Mouse (Mus musculus) CH12F3 (cell line): ENCODE measurements around the gene Dab1.

Experiments used
- in situ Hi-C: fragments of 300-500 bp; cut with MboI; formaldehyde crosslinking; loops from 2 replicates; pipeline ENCODE4 v1.14.3; 2020; ENCODE audit warnings: low sequenced_read_pairs

Dab1 gene

GRCm38 (mm10) chr4:104071296-104071695 lies 452.1 kb downstream of the Dab1 start:
- in situ Hi-C loops = no loop called here

GRCm38 (mm10) chr4:104073920-104074459 lies 454.8 kb downstream of the Dab1 start:
- in situ Hi-C loops = no loop called here

DNA sequence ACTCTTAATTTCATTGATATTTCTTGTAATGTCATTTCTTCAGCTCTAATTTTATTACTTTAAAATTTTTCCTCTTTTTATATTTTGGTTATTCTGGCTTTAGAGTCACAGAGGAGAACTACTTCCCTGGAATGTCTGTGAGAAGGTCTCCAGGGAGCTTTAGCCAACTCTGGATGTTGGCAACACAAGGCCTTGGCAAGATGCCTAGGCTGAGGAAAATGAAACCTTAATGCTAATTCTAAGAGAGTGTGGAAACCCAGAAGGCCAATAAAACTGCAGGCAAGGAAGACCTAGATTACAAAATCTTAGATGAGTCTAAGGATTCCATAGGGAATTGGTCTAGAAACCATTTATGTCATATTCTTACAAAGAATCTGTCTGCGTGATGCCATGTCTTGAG lies 458.6 kb downstream of the Dab1 start:
- in situ Hi-C loops = no loop called here

GRCm38 (mm10) chr4:104106299-104106698 lies 487.1 kb downstream of the Dab1 start:
- in situ Hi-C loops = no loop called here

DNA sequence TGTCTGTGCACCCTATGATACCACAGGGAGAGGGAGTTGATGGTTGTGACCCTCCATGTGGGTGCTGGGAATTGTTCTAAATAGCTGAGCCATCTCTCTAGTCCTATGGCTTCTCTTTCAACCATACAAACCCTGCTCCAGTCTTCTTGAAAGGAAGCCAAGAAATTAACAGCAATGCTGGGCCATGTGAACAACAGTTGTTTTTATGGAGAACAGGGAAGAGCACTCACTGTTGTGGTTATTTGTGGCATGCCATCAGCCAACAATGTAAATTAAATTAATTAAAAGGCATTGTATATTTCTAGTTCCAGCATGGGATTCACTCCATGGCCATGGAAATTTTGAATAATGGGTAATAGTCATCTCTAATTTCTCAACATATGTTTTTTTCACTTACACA lies 492.5 kb downstream of the Dab1 start:
- in situ Hi-C loops = no loop called here

- in situ Hi-C loops = no loop called here
Observed at GRCm38 (mm10) chr4:104113209-104114005, 494.2 kb downstream of the Dab1 start.

DNA sequence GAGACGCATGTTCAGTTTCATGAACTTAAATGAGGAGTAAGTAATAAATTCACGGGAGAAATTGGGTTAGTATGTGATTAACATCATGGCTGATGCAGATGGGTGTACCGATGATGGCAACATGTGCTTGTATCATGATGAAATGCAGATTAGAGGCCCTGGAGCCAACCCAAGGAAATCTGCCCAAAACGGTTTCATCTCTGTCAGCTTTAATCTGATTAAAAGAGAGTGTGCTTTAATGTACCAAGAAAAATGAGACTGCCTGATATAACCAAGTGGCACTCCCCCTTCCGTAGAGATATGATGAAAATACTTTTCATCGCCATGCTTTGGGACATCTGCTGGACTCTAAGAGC lies 494.8 kb downstream of the Dab1 start:
- in situ Hi-C loops = no loop called here

DNA sequence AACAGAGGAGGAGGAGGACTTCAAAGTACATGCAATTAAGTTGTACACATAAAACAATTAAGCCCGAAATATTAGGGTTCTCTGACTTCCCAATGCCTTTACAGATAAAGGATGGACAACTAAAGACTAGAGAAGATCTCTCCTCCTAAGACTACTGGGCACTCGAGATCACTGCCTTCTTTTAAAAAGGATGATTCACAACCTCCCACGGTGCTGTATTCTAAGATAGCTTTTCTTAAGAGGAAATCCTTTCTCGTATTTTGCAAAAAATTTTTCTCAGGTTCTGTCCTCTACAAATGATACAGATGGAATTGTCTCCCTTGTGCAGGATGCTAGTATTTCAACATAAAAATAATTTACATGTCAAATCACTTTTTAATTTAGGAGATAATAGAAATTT lies 500.9 kb downstream of the Dab1 start:
- in situ Hi-C loops = no loop called here

DNA sequence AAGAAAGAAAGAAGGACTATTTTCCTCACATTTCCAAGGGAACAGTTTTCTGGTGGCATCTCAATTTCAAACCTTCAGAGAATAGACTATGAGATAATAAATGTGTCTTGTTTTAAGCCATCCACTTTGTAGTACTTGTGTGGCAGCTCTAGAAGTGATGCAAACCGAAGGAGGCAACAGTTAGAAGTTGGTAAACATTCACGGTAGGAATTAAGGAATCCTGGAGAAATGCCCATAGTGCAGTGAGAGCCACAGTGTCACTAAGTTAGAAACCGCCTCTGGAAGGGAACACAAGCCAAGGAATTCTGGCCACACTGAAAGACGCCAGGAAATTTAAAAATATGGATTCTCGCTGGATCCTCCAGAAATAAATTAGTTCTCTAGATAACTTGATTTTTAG lies 502.8 kb downstream of the Dab1 start:
- in situ Hi-C loops = no loop called here

- in situ Hi-C loops = no loop called here
Observed at GRCm38 (mm10) chr4:104122364-104122763, 503.2 kb downstream of the Dab1 start.

- in situ Hi-C loops = no loop called here
Observed at GRCm38 (mm10) chr4:104153637-104154036, 534.5 kb downstream of the Dab1 start.

DNA sequence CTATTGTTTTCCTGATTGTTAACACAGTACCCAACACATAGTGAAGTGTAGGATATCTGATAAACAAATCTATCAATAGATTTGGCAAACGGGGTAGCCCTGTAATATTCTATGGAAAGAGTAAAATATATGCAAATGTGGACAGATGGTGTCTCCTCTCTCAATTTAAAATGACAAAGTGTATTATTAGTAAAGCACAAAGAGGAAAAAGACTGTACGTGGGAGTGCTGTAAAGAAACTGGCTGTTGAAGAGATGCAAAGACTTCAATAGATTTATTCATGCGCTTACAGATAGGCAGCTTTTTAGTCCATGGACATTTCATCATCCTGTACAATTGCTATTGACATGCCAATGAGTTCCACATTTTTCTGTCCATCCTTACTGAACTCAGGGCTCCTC lies 558.9 kb downstream of the Dab1 start:
- in situ Hi-C loops = no loop called here

DNA sequence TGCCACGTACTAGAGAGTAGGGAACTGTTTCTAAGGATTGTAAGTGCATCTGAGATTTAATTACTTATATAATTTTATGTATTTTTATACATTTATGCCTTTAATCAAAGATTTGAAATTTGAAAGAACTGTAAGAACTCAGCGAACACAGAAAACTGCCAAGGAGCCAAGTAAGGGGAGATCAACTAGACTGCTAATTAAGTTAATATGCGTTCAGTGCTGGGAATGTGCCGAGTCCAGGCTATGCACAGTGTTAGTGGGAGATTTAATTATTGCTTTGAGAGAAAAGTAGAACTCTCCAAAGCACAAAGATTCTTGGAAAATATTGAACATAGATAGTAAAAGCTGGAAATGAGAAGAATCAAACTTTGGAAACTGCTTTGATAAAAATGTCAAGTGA lies 567.2 kb downstream of the Dab1 start:
- in situ Hi-C loops = no loop called here

DNA sequence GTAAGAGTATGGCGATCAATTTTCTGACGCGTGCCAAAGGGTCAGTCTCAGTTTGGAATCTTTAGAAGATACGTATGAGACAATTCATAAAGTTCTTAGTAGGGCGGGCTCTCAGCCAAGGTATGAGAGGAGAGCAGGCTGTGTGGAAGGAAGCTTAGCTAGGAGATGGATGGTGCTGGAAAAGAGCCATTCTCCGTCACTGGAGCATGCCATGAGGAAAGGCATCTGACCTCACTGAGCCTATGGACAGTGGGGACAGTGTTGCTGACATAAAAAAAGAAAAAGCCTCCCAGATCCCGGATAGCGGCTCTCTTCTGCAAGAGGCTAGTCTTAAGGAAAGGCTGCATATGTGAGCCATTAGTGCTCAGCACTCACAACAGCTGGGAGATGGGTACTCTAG lies 579.5 kb downstream of the Dab1 start:
- in situ Hi-C loops = no loop called here

DNA sequence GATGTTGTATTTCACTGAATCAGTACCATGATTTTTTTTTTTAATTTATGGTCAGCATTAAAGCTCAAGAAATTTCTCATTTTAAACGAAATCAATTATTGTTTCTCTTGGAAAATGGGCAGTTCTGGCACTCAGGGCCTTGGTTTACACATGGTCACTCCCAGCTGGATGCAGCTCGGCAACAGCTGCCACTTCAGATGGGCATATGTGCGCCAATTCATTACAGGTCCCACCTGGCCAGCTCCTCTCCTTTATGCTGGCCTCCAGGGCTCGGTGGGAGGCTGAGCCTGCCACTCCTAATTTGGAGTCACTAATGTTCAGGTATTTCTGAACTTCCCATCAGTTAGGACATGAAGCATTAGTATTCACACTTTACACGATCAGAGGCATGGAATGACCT lies 582.5 kb downstream of the Dab1 start:
- in situ Hi-C loops = no loop called here

DNA sequence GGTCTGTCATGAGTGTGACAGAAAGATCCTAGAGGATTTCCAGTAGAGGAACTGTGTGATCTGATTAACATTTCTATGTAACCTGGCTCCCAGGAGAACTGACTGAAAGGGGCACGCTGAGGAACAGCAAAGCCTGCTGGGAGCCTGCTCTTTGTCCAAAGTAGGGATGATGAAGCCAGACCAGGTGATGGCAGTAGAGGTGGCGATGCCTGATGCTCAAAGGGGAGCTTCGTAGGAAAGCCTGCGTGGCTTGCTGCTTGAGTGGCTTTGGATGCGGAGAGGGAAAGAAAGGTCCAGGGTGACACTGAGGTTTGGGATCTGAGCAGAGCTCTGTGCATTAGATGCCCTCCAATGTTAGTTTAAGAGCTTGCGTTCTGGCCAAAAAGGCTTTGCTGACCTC lies 584.9 kb downstream of the Dab1 start:
- in situ Hi-C loops = no loop called here

GRCm38 (mm10) chr4:104206639-104207038 lies 587.5 kb downstream of the Dab1 start:
- in situ Hi-C loops = no loop called here

DNA sequence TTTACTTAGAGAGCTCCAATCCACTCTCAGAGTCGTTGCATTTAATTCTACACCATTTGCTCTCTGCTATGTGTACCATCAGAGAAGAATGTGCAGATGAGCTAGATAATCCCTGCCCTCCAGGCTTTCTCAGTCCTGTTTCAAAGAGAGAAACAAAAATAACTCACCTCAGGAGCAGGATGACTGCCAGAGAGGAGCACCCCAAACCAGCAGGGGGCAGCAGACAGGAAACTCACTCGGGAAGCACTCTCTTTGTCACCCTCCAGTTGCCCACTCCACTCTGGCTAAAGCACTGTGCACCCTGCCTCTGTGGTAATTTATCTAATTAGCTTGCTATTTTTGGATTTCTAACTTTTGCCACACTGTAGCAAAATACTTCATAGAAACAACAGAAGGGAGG lies 589.9 kb downstream of the Dab1 start:
- in situ Hi-C loops = no loop called here

- in situ Hi-C loops = no loop called here
Observed at GRCm38 (mm10) chr4:104210796-104211195, 591.6 kb downstream of the Dab1 start.

DNA sequence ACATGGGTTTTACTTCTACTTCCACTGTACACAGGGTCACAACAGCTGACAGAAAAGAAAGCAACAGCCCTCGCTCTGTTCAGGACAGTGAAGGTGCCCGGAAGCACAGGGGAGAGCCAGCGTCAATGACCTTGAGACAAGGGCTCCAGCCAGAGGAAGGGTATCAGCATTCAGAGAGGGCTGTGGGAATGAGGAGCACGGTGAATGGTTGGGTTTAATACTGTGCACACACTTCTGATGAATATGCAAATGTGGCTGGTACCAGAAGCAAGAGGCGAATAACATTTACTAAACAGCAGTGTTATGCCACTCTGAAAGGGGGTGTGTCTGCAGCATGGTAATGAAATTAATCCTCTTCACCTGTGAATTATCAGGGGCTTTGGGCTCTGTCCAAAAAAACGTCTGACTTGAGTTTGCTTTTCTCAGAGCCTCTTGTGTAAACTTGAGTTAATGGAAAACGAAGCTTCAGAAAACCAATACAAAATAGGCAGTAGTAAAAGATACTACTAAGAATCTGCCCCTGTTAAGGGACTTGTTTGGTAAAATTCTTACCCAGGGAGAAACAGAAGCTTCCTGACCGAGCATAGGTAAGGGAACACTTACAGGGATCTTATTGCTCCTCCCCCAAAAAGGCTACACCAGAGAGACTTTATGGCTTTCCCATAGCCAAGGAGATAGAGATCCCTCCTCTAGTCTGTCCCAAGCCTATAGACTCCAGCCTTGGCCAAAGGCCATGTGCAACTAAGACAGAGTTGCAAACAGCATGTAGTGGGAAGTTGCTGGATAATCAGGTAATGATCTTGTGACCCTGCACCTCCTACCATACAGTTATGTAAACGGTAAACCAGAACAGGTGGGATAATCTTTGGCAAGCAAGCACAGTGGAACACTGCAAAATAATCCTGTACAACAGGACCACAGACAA lies 592.6 kb downstream of the Dab1 start:
- in situ Hi-C loops = no loop called here

- in situ Hi-C loops = no loop called here
Observed at GRCm38 (mm10) chr4:104214724-104215123, 595.6 kb downstream of the Dab1 start.

DNA sequence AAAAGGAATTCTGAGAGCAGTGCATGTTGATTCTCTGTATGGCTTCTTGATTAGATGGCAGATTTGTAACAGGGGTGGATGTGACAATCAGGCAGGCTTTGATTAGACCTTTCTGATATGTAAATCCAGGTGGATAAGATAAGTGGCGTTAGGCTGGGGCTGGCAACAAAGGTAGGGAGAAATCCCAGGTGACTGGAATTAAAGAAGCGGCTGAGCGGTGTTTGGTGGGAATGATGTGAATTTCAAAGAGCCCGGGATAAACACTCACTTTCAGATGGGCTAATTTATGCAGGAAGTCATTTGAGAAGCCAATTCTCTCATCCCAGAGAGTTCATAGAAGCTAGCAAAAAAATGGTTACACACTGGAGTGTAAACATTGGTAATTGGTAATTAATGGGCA lies 598.2 kb downstream of the Dab1 start:
- in situ Hi-C loops = no loop called here
